Mouse (Mus musculus) limb, embryonic 13.5 days (tissue): ENCODE measurements around the gene Olfr1140. TPM values are rescaled to one million over a fixed set of nuclear protein-coding genes. Genes with fewer than 3 reads are reported as not detected.

Source experiments
- ATAC-seq: fragments of 200-750 bp; cut with Nextera tagmentation; 2 replicates; pipeline ENCODE4 v1.8.0; 2017; ENCODE audit warnings: low read depth, moderate number of reproducible peaks, moderate TSS enrichment; ENCODE audit not compliant: low FRiP score
- H3K27ac ChIP-seq: fragments of 300-500 bp; sonication (generic); 2 replicates; pipeline ENCODE4 v1.5.1; 2015; ENCODE audit warnings: inconsistent platforms, mild to moderate bottlenecking, moderate library complexity
- H3K27me3 ChIP-seq: fragments of 300-500 bp; sonication (generic); 2 replicates; pipeline ENCODE4 v1.6.1; 2015; ENCODE audit warnings: mild to moderate bottlenecking, inconsistent platforms
- H3K36me3 ChIP-seq: fragments of 300-500 bp; sonication (generic); 2 replicates; pipeline ENCODE4 v1.6.1; 2015; ENCODE audit warnings: inconsistent platforms, mild to moderate bottlenecking, moderate library complexity
- H3K4me1 ChIP-seq: fragments of 300-500 bp; sonication (generic); 2 replicates; pipeline ENCODE4 v1.6.1; 2015; ENCODE audit warnings: inconsistent platforms
- H3K4me2 ChIP-seq: fragments of 300-500 bp; sonication (generic); replicated peaks from 2 replicates; pipeline ENCODE4 v1.6.1; 2015; ENCODE audit warnings: inconsistent platforms, mild to moderate bottlenecking, moderate library complexity
- H3K4me3 ChIP-seq: fragments of 300-500 bp; sonication (generic); 2 replicates; pipeline ENCODE4 v1.5.1; 2015; ENCODE audit warnings: moderate library complexity, mild to moderate bottlenecking, inconsistent platforms
- H3K9ac ChIP-seq: fragments of 300-500 bp; sonication (generic); 2 replicates; pipeline ENCODE4 v1.6.1; 2015; ENCODE audit warnings: mild to moderate bottlenecking, inconsistent platforms
- H3K9me3 ChIP-seq: fragments of 300-500 bp; sonication (generic); 2 replicates; pipeline ENCODE4 v1.6.1; 2016; ENCODE audit warnings: inconsistent platforms
- WGBS: fragments of 180-500 bp; shearing (Covaris S2); methylation state at CpG from one replicate; pipeline ENCODE4 v1.1.7; 2015; 5-methylcytosine and 5-hydroxymethylcytosine counted together
- polyA plus RNA-seq: library from polyadenylated mRNA; unstranded; fragments of >200 nt; fragmentation: Nextera tagmentation; extraction: Ambion mirVana; gene quantifications from 2 replicates; pipeline ENCODE4 v1.2.1, GENCODE M21; 2015

Gene Olfr1140
- not detected in 2 replicates for polyA plus RNA-seq

- H3K4me3 ChIP-seq, result no peak within 1 kb of the TSS
- H3K9me3 ChIP-seq, result no peaks in the 10 kb centered on the region
- no peak within 1 kb of the TSS for H3K9ac ChIP-seq
- H3K27me3 ChIP-seq, result no peaks in the 10 kb centered on the region
- no peak for ATAC-seq
- no peaks in the 10 kb centered on the region for H3K4me1 ChIP-seq
- no peak within 1 kb of the TSS for H3K4me2 ChIP-seq
- 78% methylated on average over 3 of the region's 3 CpGs for WGBS
- no peaks in the 10 kb centered on the region for H3K36me3 ChIP-seq
- H3K27ac ChIP-seq, result no peak within 1 kb of the TSS
Observed at GRCm38 (mm10) chr2:87743452-87743851, at the start of gene Olfr1140. Gene Olfr1140 (plus strand): TSS chr2:87743752.

- Histone ChIP-seq H3K36me3 (no peaks in the 10 kb centered on the region), H3K27ac (no peak within 1 kb of the TSS)
- ATAC-seq, result no peak
Observed at GRCm38 (mm10) chr2:87693847-87694246, 49.7 kb upstream of the Olfr1140 start, which contains the start of gene Olfr1136. Gene Olfr1136 (minus strand): TSS chr2:87693947.

GRCm38 (mm10) chr2:87713079-87713478, 30.5 kb upstream of the Olfr1140 start, which contains the start of gene Olfr1137:
Gene Olfr1137 (minus strand): TSS chr2:87713179.
- Histone ChIP-seq H3K4me3 (no peak within 1 kb of the TSS), H3K9me3 (no peaks in the 10 kb centered on the region), H3K36me3 (no peaks in the 10 kb centered on the region), H3K27me3 (no peaks in the 10 kb centered on the region), H3K27ac (no peak within 1 kb of the TSS), H3K9ac (no peak within 1 kb of the TSS), H3K4me1 (no peaks in the 10 kb centered on the region), H3K4me2 (no peak within 1 kb of the TSS)
- no peak for ATAC-seq

More at GRCm38 (mm10) chr2:87693847-87694246, 49.7 kb upstream of the Olfr1140 start, which contains the start of gene Olfr1136:
- no peaks in the 10 kb centered on the region for H3K9me3 ChIP-seq
- no peaks in the 10 kb centered on the region for H3K27me3 ChIP-seq
- H3K4me1 ChIP-seq, result no peaks in the 10 kb centered on the region
- no peak within 1 kb of the TSS for H3K4me3 ChIP-seq
- H3K4me2 ChIP-seq, result no peak within 1 kb of the TSS
- H3K9ac ChIP-seq, result no peak within 1 kb of the TSS

GRCm38 (mm10) chr2:87739878-87740277, 3.7 kb upstream of the Olfr1140 start, which contains the start of gene Olfr1138:
Gene Olfr1138 (minus strand): TSS chr2:87739978.
- Histone ChIP-seq H3K4me2 (no peak within 1 kb of the TSS), H3K36me3 (no peaks in the 10 kb centered on the region), H3K4me3 (no peak within 1 kb of the TSS), H3K4me1 (no peaks in the 10 kb centered on the region), H3K9me3 (no peaks in the 10 kb centered on the region), H3K27ac (no peak within 1 kb of the TSS), H3K9ac (no peak within 1 kb of the TSS), H3K27me3 (no peaks in the 10 kb centered on the region)
- no peak for ATAC-seq
- 79% methylated on average over 1 of the region's 1 CpGs for WGBS

GRCm38 (mm10) chr2:87753891-87754290, 10.3 kb downstream of the Olfr1140 start, which contains the start of gene Olfr1141:
Gene Olfr1141 (minus strand): TSS chr2:87753991.
- Histone ChIP-seq H3K9ac (no peak within 1 kb of the TSS), H3K27me3 (no peaks in the 10 kb centered on the region), H3K4me3 (no peak within 1 kb of the TSS), H3K9me3 (no peaks in the 10 kb centered on the region), H3K4me2 (no peak within 1 kb of the TSS), H3K36me3 (no peaks in the 10 kb centered on the region), H3K4me1 (no peaks in the 10 kb centered on the region), H3K27ac (no peak within 1 kb of the TSS)
- ATAC-seq, result no peak
- WGBS, result 82% methylated on average over 1 of the region's 1 CpGs

GRCm38 (mm10) chr2:87776143-87776542, 32.6 kb downstream of the Olfr1140 start:
- ATAC-seq, result no peak
- no peaks in the 10 kb centered on the region for H3K27me3 ChIP-seq
- WGBS, result 63% methylated on average over 1 of the region's 1 CpGs

GRCm38 (mm10) chr2:87779183-87779582, 35.6 kb downstream of the Olfr1140 start, which contains the start of gene Olfr152:
Gene Olfr152 (plus strand): TSS chr2:87779483.
- no peaks in the 10 kb centered on the region for H3K9me3 ChIP-seq
- H3K9ac ChIP-seq, result no peak within 1 kb of the TSS
- H3K4me3 ChIP-seq, result no peak within 1 kb of the TSS
- H3K27me3 ChIP-seq, result no peaks in the 10 kb centered on the region
- H3K4me1 ChIP-seq, result no peaks in the 10 kb centered on the region
- ATAC-seq, result no peak
- no peaks in the 10 kb centered on the region for H3K36me3 ChIP-seq
- no peak within 1 kb of the TSS for H3K4me2 ChIP-seq
- WGBS, result 85% methylated on average over 4 of the region's 4 CpGs
- no peak within 1 kb of the TSS for H3K27ac ChIP-seq

More at GRCm38 (mm10) chr2:87776143-87776542, 32.6 kb downstream of the Olfr1140 start:
- Histone ChIP-seq H3K27ac (no peak overlapping the region), H3K4me2 (no peak overlapping the region), H3K9ac (no peak overlapping the region), H3K4me1 (no peaks in the 10 kb centered on the region), H3K4me3 (no peak overlapping the region), H3K9me3 (no peaks in the 10 kb centered on the region), H3K36me3 (no peaks in the 10 kb centered on the region)

Other genes starting within 250 kb of the Olfr1140 start
- not detected in 2 replicates for gene Pramel7, start 246.7 kb upstream of the Olfr1140 start, polyA plus RNA-seq
- gene Pramel6, start 237.2 kb upstream of the Olfr1140 start, polyA plus RNA-seq, result not detected in 2 replicates
- gene Olfr153, start 212.0 kb upstream of the Olfr1140 start, polyA plus RNA-seq, result not detected in 2 replicates
- gene Olfr1128, start 198.2 kb upstream of the Olfr1140 start, polyA plus RNA-seq, result not detected in 2 replicates
- gene Olfr1129, start 169.8 kb upstream of the Olfr1140 start, polyA plus RNA-seq, result not detected in 2 replicates
- gene Olfr1130, start 137.5 kb upstream of the Olfr1140 start, polyA plus RNA-seq, result not detected in 2 replicates
- not detected in 2 replicates for gene Olfr1131, start 116.6 kb upstream of the Olfr1140 start, polyA plus RNA-seq
- gene Olfr1132, start 106.2 kb upstream of the Olfr1140 start, polyA plus RNA-seq, result not detected in 2 replicates
- gene Olfr1133, start 96.4 kb upstream of the Olfr1140 start, polyA plus RNA-seq, result not detected in 2 replicates
- not detected in 2 replicates for gene Olfr1134, start 85.3 kb upstream of the Olfr1140 start, polyA plus RNA-seq
- not detected in 2 replicates for gene Olfr1135, start 70.1 kb upstream of the Olfr1140 start, polyA plus RNA-seq
- not detected in 2 replicates for gene Olfr1136, start 49.8 kb upstream of the Olfr1140 start, polyA plus RNA-seq
- not detected in 2 replicates for gene Olfr1137, start 30.6 kb upstream of the Olfr1140 start, polyA plus RNA-seq
- not detected in 2 replicates for gene Olfr1138, start 3.8 kb upstream of the Olfr1140 start, polyA plus RNA-seq
- not detected in 2 replicates for gene Olfr1141, start 10.2 kb downstream of the Olfr1140 start, polyA plus RNA-seq
- gene Olfr152, start 35.7 kb downstream of the Olfr1140 start, polyA plus RNA-seq, result not detected in 2 replicates
- not detected in 2 replicates for gene Olfr1143, start 56.8 kb downstream of the Olfr1140 start, polyA plus RNA-seq
- not detected in 2 replicates for gene Olfr1145, start 66.1 kb downstream of the Olfr1140 start, polyA plus RNA-seq
- gene Olfr1148, start 86.8 kb downstream of the Olfr1140 start, polyA plus RNA-seq, result not detected in 2 replicates
- gene Olfr1150-ps1, start 100.2 kb downstream of the Olfr1140 start, polyA plus RNA-seq, result not detected in 2 replicates
- not detected in 2 replicates for gene Olfr1151, start 112.1 kb downstream of the Olfr1140 start, polyA plus RNA-seq
- 0.03 TPM in 1 of 2 replicates, not detected in the other for gene Olfr1152, start 122.7 kb downstream of the Olfr1140 start, polyA plus RNA-seq
- not detected in 2 replicates for gene Olfr1153, start 151.2 kb downstream of the Olfr1140 start, polyA plus RNA-seq
- not detected in 2 replicates for gene Olfr1154, start 161.4 kb downstream of the Olfr1140 start, polyA plus RNA-seq
- not detected in 2 replicates for gene Olfr1155, start 201.4 kb downstream of the Olfr1140 start, polyA plus RNA-seq
- gene Olfr1156, start 209.3 kb downstream of the Olfr1140 start, polyA plus RNA-seq, result not detected in 2 replicates
- not detected in 2 replicates for gene Olfr1157, start 224.5 kb downstream of the Olfr1140 start, polyA plus RNA-seq
- gene Olfr74, start 230.9 kb downstream of the Olfr1140 start, polyA plus RNA-seq, result not detected in 2 replicates
- gene Olfr1158, start 246.4 kb downstream of the Olfr1140 start, polyA plus RNA-seq, result not detected in 2 replicates